Mouse (Mus musculus): ENCODE results near the gene Lrp2bp.

The Lrp2bp gene

DNA sequence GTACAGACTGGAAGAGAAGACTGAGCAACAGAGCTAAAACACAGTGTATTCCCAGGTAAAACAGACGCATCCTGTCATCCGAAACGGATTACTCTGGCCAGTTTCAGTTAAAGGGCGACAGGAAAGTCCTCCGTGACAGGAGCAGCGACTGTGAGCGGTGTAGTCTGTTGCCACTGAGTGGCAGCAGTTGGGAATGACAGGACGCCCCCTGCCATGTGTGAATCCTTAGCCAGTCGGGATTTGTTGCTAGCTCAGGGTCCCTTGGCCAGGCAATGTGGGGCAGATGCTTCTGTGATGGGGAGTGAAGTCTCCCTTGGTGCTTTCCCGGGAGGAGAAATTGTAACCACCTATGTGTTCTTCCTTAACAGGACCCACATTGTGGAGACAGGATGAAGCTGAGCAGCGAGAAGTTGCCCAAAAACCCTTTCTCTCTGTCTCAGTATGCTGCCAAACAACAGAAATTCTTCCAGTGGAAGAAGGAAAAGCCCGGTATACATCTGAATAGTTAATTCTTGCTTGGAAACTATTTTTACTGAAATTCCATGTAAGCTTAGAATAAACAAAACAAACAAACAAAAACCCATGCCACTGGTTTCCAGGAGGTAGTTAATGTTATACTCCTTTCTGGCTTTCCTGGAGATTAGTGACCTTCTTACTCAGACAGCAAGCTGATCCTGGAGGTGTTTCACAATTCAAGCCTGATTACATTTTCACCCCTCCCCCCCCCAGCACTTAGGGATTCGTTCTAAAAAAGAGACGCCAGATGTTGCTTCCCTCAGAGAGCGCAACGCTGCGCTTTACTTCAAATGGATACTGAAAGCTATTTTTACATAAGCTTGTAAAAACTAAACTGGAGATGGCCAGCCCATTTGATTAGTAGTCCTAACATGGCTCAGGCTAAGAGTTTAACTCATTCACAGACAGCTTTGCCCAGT is 11.9 kb downstream of the Lrp2bp start:
- in situ Hi-C loops (cut with MboI; ENCODE audit: unreplicated experiment in 2 of 2), result no loop called here

DNA sequence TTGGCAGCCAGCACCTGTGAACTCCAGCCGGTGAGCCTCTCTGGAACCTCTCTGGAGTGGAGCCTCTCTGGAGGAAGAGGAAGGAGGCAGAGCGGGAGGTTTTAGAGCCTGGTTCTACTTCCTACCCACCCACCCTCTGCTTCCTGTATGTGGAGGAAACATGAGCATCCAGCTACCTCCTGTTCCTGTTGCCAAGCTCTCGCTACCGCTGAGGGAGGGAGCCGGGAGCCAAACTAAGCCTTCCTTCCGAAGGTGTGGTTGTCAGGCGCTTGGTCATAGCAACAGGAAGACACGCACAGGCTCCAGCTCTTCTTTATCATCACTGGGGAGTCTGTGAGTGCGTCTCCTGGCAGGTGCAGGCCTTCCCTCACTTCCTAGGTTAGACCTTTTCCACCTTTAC is 23.1 kb downstream of the Lrp2bp start:
- in situ Hi-C loops (cut with MboI; ENCODE audit: unreplicated experiment in 2 of 2), result no loop called here

DNA sequence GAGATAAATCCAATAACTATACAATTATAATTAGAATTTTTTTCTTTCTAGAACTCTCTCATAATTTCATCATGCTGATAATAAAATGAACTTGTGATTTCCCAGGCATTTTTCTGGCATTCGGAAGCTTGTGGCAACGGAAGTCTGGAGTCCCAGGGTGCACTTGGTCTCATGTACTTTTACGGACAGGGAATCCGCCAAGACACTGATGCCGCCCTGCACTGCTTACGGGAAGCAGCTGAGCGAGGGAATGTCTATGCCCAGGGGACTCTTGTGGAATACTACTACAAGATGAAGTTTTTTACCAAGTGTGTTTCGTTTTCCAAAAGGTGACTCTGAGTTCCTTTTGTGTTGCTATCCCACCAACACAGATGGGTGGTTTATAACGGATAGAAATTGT is 23.7 kb downstream of the Lrp2bp start:
- in situ Hi-C loops (cut with MboI; ENCODE audit: unreplicated experiment in 2 of 2), result no loop called here

DNA sequence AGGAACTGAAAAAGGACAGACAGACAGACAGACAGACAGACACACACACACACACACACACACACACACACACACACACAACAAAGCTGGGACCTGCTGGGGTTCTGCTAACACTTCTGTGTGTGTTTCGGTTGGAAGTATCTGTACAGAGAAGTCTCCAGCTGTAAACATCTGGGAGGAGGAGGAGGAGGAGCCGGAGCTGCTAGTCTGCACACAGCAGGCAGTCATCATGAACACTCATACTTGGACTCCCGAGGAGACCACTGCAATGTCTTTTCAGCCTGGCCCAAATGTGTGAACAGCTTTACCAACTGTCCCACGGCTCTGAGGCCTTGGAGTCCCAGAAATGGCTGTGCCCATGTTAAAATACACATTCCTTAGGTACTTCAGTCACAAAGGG is 25.3 kb downstream of the Lrp2bp start:
- in situ Hi-C loops (cut with MboI; ENCODE audit: unreplicated experiment in 2 of 2), result no loop called here

DNA sequence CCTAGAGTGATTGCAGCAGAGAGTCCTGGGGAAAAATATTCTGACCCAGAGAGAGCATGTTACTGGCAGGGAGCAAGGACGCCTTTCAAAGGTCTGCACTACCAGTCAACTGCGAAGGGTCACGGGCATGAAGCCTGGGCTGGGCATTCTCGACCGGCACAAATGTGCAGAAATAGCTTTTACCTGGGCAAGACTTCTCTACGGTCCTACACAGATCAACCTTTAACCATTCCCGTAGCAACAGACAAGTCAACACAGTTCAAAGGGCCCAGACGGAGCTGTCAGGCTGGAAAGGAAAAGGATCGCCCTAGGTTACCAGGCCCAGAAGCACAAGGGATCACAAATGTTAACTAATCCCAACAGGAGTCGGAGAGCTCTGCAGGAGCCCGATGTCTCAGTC is 37.1 kb downstream of the Lrp2bp start:
- in situ Hi-C loops (cut with MboI; ENCODE audit: unreplicated experiment in 2 of 2), result no loop called here

DNA sequence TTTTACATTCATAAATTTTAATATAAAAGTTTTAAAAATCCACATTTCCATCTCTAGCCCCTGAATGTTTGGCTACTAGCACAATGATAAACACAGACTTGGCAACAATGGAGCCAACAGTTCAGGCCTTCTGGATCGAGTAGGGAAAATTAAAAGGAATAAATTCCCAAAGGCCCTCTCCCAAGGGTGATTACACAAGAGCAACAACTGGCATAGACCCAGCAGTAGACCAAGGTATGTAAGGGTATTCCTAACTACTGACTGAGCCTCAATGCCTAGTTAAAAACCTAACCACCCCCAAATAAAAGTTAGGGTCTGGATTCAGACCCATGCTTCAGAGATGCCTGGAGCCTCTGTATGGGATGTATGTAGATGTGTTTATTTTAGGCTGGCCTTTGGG is 40.6 kb downstream of the Lrp2bp start:
- in situ Hi-C loops (cut with MboI; ENCODE audit: unreplicated experiment in 2 of 2), result no loop called here

DNA sequence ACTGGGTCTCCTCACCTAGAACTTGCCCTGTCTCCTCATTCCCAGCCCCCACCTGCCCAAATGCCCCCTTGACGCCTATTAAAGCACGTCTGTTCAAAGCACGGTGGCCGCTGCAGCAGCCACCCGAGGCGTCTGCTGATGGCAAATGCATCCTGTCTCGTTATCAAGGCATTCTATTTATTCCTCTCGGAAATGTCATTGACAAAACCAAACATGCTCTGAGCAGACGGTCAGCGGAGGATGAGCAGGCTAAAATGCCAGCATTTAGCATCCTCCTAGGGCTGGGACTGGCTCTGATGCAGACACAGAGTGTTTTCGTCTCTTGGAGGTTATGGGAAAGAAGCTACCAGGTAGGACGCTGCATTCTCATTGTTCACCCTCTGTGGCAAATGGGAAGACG is 41.2 kb downstream of the Lrp2bp start:
- in situ Hi-C loops (cut with MboI; ENCODE audit: unreplicated experiment in 2 of 2), result no loop called here

DNA sequence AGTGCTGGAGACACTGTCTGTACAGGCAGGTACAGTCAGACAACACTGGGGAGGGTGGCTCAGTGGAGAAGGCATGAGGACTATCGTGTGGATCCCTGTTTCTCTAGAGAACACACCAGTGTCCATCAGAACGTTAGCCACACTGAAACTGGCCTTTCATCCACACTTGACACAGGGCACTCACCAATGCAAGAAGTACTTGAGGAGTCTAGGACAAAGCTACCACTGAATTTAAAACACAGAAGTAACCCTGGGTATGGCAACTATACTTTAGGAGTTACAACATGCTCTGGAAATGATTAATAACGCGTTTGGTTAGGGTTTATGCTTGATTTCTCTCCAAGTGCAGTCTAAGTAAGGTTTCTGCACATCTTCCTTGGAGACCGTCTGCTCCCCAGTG is 73.7 kb downstream of the Lrp2bp start:
- in situ Hi-C loops (cut with MboI; ENCODE audit: unreplicated experiment in 2 of 2), result no loop called here

DNA sequence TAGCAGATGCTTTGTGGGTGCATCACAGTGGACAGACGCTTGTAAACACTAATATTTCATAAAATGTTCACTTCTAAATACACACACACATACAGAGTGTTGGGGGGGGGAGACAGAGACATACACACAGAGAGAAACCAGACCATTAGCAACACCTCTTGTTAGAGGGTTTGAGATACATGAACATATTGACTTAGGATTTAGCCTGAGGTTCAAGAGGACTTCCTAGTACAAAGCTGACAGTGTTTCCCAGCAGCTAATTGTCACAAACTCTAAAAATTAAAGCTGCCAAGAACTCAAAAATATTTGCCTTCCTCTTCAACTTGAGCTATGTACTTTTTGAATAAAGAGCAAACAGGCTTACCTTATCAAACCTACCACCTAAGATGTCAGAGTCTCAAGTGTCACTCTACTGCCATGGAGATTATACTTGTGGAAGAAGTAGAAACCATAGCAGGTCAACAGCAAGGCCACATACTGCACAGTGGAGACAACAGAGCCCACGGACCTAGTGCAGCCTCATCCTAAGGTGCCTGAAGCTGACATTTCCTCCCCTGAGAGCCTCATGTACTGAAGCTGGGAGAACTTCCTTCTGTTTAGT is 74.5 kb downstream of the Lrp2bp start:
- in situ Hi-C loops (cut with MboI; ENCODE audit: unreplicated experiment in 2 of 2), result no loop called here

DNA sequence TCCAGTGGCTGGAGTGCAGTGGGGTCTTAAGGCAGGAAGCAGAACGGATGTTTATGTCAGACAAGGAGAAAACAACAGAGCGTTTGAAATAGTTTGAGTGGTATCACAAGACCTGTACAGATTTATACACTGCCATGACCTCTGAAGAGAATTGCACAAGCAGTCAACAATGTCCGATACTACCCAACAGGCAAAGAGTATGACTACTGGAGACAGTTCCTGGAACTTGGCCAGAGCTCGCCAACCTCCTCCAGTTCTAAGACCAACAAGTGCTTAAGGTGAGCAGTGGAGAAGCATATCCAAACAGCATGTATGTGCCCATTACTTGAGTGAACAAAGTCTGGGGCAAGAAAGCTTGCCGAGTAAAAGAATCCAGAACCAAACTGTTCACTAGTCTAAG is 76.1 kb downstream of the Lrp2bp start:
- in situ Hi-C loops (cut with MboI; ENCODE audit: unreplicated experiment in 2 of 2), result no loop called here

DNA sequence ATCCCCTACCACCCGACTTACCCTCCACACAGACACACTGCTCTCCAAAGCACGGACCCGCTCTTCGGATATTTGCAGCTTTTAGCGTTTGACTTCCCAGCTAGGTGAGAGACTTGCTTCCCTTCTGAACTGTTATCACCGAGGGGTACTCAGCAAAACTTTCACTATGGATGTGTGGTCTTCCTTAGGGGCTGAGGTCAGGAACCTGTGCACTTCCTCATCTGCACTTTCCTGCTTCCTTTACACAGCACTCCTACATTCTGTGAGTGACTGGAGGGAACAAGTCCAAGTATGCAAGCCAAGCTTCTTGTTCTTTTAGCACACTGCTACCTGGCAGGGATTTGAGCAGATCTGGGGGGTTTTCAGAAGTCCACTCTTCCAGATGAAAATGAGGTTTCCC is 79.8 kb downstream of the Lrp2bp start:
- in situ Hi-C loops (cut with MboI; ENCODE audit: unreplicated experiment in 2 of 2), result no loop called here
